Mouse (Mus musculus) lung, adult 2 months (tissue): ENCODE results near the gene Mrpl37.

Experiments used
- CTCF ChIP-seq: fragments of 200-500 bp; IDR thresholded peaks from 2 replicates; pipeline ENCODE4 v1.5.1; 2011; ENCODE audit warnings: mild to moderate bottlenecking, low read length, control low read depth; ENCODE audit not compliant: insufficient read depth
- POLR2A ChIP-seq: fragments of 200-500 bp; IDR thresholded peaks from 2 replicates; pipeline ENCODE4 v1.6.1; 2011; ENCODE audit warnings: low read depth, mild to moderate bottlenecking, control low read depth, low read length, borderline replicate concordance; ENCODE audit errors: extremely low read depth

DNA sequence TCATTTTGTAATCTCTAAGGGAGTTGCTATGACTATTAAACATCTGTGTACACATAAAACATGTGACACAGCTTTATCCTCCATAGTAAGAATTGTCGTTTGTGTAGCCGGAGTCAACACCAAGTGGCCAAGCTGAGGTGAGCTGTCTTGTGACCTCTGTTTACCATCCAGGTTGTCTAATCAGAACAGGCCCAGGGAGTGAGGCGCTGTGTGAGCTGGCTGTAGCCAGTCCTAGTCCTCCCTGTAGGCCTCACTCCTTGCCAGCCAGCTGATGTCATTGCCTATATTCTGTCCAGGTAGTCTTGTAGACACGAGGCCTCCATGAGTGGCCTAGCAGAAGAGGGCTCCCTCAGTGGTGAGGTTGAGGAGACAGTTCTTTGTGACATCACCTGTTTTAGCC lies 31.0 kb downstream of the Mrpl37 start:
- no peak for TF ChIP-seq CTCF
- no peak for TF ChIP-seq POLR2A
